Mouse (Mus musculus): Measurements from ENCODE around the gene Dpep3. TPM values are rescaled to one million over a fixed set of nuclear protein-coding genes. Genes with fewer than 3 reads are reported as not detected.

Gene Dpep3
- total RNA-seq, 2 experiments from 2014 or later: not detected

DNA sequence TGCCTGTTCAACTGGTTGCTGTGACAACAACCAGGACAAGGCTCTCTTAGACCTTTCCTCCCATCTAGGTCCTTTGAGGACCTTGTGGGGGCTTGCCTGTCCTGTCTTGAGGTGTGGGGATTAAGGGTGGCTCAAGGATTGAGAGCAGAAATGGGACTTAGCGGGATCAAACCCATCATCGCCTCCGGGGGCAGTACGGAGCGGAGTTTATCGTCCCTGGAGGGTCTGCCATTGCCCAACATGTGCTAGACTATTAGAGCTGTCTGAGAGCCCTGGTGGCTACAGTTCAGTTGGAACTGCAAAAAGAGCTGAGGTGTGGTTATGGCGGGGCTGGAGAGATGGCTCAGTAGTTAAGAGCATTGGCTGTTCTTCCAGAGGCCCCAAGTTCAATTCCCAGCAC lies 3.9 kb downstream of the Dpep3 start:
- DNase-seq: no peak

DNA sequence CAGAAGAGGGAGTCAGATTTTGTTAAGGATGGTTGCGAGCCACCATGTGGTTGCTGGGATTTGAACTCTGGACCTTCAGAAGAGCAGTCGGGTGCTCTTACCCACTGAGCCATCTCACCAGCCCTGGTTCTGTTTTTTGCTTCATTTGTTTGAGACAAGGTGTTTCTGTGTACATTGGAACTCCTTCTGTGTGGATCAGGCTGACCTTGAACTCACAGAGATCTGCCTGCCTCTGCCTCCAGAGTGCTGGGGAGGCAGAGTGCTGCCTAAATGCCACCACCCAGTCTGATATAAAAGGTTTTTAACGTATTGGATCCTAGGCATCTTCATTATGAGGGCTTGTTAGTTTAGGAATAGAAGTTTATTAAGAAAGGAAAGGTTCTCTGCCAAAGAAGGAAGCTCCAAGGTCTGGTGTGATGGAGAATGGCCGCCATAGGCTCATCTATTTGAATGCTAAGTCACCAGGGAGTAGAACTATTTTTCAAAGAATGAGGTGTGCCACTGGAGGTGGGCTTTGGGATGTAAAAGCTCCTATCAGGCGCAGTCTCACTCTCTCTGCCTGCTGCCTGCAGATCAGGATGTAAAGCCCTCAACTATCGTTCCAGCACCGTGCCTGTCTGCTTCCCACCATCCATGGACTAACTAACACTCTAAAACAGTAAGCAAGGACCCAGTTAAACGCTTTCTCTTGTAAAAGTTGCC lies 8.1 kb downstream of the Dpep3 start:
- DNase-seq: no peak

DNA sequence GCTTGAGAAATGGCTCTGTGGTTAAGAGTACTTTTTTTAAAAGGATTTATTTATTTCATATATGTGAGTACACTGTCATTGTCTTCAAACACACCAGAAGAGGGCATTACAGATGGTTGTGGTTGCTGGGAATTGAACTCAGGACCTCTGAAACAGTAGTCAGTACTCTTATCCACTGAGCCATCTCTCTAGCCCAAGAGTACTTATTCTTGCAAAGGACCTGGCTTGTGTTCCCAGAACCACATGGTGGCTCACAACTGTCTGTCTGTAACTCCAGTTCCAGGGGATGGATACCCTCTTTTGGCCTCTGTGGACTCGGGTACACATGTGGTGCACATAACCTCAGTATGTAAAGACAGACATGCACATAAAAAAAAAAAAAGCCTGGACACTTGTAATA lies 9.9 kb downstream of the Dpep3 start:
- no peak for DNase-seq

DNA sequence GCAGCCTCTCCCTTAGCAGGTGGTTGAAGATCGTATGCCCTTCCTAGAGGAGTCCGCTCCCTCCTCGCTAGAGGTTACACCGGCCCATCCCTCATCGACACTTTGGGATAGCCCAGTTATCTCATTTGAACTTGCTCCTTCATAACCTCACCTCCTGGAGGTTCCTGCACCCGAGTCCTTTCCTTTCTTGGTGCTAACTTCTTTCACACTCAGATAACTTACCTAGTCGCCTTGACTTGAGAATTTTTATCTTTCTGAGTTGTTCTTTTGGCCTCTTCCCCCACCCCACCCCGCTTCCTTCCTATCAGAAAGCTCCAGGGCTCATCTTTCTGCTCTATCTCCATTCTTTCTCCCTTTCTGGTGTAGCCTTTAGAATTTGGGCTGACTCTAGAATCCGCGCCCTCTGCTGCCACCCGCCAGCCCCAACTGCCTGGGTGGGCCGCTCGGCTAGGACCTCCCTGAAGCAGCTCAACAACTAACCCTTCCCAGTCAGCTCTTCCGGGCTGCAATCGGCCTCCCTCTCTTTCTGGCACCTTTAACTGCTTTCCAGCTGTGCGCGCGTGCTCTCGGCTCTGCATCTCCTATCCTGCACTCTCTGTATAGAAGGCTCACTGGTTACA lies 12.4 kb downstream of the Dpep3 start:
- DNase-seq: peak; percentile 65

GRCm38 (mm10) chr8:105965905-105966341 lies 13.3 kb downstream of the Dpep3 start, which contains the start of gene Slc12a4:
TSS of gene Slc12a4 (minus strand) at chr8:105966097.
- peak; percentile 91 for DNase-seq

GRCm38 (mm10) chr8:105965266-105965904 lies 13.8 kb downstream of the Dpep3 start:
- DNase-seq: peak; percentile 75

- no peak for DNase-seq
Measured at GRCm38 (mm10) chr8:105964506-105965265, 14.5 kb downstream of the Dpep3 start.

- no peak for DNase-seq
Measured at GRCm38 (mm10) chr8:105961536-105961935, 17.7 kb downstream of the Dpep3 start.

- no peak for DNase-seq
Measured at GRCm38 (mm10) chr8:105961101-105961500, 18.1 kb downstream of the Dpep3 start.

DNA sequence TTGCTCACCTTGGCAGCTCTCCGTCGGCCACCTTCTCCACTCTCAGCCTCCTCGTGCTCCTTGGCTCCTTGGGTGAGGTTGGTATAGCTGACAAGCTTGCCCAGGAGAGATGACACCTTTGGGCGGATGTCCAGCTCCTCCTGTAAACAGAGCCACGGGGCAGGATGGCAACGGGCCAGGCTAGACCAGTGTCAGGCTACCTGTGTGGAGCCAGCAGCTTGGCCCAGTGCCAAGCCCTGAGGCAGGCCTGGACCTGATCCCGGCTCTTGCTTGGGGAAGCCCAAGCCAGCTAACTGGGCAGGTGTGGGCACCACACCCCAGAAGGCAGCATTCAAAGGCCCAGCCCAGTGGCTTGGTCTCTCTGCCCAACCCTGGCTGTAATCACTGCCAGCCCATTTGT lies 19.9 kb downstream of the Dpep3 start:
- DNase-seq: peak; percentile 64

- DNase-seq: peak; percentile 65
Measured at GRCm38 (mm10) chr8:105957813-105958212, 21.4 kb downstream of the Dpep3 start.

GRCm38 (mm10) chr8:105956556-105956955 lies 22.7 kb downstream of the Dpep3 start:
- peak; percentile 53 for DNase-seq

DNA sequence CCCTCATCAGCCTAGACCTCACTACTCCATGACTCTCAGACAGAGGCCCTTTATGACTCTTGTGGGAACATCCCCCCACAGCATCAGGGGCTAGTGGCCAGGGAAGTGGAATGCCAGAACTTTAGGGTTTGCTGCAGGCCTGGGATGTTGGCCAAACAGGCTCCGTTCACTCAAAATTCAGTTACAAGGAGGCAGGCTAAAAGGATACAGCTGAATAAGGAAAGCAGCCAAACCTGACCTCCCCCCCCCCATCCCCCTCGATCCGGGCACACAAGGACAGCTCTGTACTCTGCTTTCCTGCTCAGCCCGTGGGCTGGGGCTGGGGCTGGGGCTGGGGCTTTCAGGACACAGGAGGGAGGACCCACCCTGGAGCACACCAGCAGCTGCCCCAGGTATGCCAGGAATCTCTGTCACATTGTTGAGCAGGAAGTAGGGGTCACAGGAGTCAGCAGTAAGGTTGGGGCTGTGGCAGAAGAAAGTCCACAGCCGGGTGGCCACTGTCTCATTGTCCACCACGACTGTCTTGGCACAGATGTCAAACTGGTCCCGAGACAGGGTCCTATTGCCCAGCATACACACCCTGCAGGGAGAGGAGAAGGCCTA lies 28.1 kb downstream of the Dpep3 start:
- peak; percentile 75 for DNase-seq

DNA sequence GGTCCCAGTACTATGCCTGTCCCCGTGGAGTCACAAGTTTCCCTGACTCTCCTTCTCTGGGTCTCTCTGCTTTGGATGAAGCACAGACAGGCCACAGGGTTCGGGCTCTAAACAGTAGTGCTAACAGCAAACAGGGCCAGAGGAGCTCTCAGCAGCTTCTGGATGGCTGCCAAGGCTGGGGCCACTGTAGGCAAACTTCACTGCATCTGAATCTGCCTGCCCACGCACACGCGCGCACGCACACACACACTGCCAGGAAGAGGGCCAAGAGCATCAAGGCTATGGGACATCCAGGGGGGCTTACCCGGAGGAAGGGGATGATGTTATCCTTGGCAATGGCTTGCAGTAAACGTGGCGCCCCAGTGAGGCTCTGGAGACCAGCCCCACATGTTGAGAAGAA lies 29.9 kb downstream of the Dpep3 start:
- peak; percentile 86 for DNase-seq

- DNase-seq: no peak
Measured at GRCm38 (mm10) chr8:105943321-105943739, 35.9 kb downstream of the Dpep3 start, which contains the start of gene Lcat. TSS of gene Lcat (minus strand) at chr8:105943382.

- DNase-seq: no peak
Measured at GRCm38 (mm10) chr8:105942542-105942941, 36.7 kb downstream of the Dpep3 start.

- DNase-seq: no peak
Measured at GRCm38 (mm10) chr8:105942026-105942425, 37.2 kb downstream of the Dpep3 start.

DNA sequence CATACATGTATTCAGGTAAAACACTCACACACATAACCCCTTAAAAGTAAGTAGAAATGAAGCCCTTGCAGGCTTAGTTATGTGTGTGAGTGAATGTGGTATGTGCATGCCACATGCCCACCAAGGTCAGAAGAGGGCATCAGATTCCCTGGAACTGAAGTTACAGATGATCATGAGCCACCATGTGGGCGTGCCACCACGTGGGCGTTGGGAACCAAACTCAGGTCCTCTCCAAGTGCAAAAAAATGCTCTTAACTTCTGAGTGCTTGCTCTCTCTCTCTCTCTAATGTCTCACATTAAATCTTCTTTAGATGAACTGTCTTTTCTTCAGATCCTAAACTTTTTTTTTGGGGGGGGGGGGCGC lies 40.9 kb downstream of the Dpep3 start, which contains the start of gene Psmb10:
Psmb10 (minus strand) TSS at position 139 of the 364 bp plus-strand sequence.
- peak; percentile 42 for DNase-seq

DNA sequence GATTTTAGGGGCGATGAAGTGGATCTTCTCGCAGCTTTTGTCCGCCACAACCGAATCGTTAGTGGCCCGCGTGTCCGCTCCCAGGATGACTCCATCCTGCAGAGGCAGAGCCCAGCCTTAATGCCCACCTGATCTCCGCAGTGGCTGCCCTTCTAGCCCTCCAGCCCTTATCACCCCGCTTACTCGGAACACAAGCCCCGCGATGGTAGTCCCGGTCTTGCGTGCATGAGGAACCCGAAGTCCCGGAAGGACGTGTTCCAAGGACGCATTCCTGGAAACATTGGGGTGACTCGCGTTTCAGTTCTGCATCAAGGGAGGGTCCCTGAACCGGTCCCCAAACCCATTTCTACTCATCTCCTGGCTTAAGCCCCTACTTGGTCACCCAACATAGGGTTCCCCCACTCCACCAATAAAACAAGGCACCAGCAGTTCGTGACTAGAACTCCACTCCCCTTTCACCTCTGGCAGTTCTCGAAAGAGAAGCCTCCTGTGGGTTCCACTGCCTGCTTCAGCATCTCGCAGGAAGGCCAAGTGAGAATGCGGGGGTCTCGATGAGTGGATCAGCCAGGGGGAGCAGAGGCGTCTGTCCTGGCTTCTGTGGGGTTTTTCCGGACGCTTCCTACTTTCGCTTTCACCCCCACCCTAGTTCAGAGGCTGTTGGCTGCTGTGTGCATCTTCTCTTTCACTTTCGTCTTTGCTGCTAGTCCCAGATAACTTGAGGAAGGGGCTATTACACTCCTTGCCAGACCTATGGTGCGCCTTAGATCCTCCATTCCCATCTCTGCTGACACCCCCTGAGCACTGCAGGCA lies 41.5 kb downstream of the Dpep3 start:
- DNase-seq: peak; percentile 53

DNA sequence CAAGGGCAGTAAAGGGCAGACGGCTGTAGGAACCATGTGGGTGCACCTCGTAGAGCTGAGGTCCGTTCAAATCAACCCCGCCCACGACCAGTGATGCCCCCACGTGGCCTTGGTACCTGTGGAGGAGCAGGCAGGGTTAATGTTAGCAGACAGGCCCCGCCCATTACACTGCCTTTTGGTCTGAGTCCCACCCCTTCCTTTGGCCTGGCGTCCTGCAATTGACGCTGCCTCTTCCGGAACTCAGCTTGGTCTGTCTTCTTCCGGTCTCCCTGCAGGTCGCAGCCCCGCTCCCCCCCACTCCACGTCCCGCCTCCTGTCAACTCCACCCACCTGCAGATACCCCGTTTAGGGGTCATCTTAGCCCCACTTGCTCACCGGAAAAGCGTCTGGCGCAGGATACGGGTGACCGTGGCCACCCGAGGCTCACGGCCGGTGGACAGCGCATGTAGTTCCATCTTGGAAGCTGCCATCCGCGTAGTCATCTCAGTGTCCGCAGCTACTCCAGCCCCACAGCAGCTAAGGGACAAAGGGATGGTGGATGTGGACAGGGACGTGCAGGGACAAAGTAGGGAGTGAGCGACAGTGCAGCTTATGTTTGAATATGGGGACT lies 42.3 kb downstream of the Dpep3 start:
- DNase-seq: peak; percentile 88

Data from heart, postnatal 4 days (tissue).